Mouse (Mus musculus) v-Abl transformed pro-B cells (cell line): ENCODE measurements around the gene Eef1e1.
"Not testable (repeated sequence)": the region's sequence is repeated elsewhere in the genome, so short reads cannot be mapped to it uniquely, and the experiment has no call there.

Source experiments
- in situ Hi-C, 2 experiments: fragments of 400-800 bp; cut with MboI; formaldehyde crosslinking; loops; one replicate each; pipeline ENCODE4 v1.15.1; 2025; ENCODE audit not compliant: unreplicated experiment in 2 of 2

Eef1e1 gene

GRCm38 (mm10) chr13:38626229-38626525, 32.7 kb downstream of the Eef1e1 start:
- in situ Hi-C loops, result no loop called here

- in situ Hi-C loops, result no loop called here
Measured at GRCm38 (mm10) chr13:38625492-38626228, 33.2 kb downstream of the Eef1e1 start.

GRCm38 (mm10) chr13:38624292-38624902, 34.5 kb downstream of the Eef1e1 start:
- in situ Hi-C loops, result no loop called here

GRCm38 (mm10) chr13:38623296-38623695, 35.6 kb downstream of the Eef1e1 start:
- in situ Hi-C loops, result no loop called here

- in situ Hi-C loops, result not testable (repeated sequence)
Measured at GRCm38 (mm10) chr13:38618001-38618630, 40.7 kb downstream of the Eef1e1 start.

- in situ Hi-C loops, result no loop called here
Measured at GRCm38 (mm10) chr13:38616887-38617286, 42.0 kb downstream of the Eef1e1 start.

- in situ Hi-C loops, result no loop called here
Measured at GRCm38 (mm10) chr13:38615656-38616055, 43.2 kb downstream of the Eef1e1 start.

GRCm38 (mm10) chr13:38614298-38614697, 44.6 kb downstream of the Eef1e1 start:
- in situ Hi-C loops, result no loop called here

GRCm38 (mm10) chr13:38613583-38613982, 45.3 kb downstream of the Eef1e1 start:
- in situ Hi-C loops, result no loop called here

- in situ Hi-C loops, result no loop called here
Measured at GRCm38 (mm10) chr13:38612608-38613007, 46.2 kb downstream of the Eef1e1 start.

GRCm38 (mm10) chr13:38612179-38612578, 46.7 kb downstream of the Eef1e1 start:
- in situ Hi-C loops, result no loop called here

- in situ Hi-C loops, result no loop called here
Measured at GRCm38 (mm10) chr13:38610336-38610735, 48.5 kb downstream of the Eef1e1 start.

GRCm38 (mm10) chr13:38607130-38607529, 51.7 kb downstream of the Eef1e1 start:
- in situ Hi-C loops, result no loop called here

GRCm38 (mm10) chr13:38605353-38605752, 53.5 kb downstream of the Eef1e1 start:
- in situ Hi-C loops, result no loop called here

GRCm38 (mm10) chr13:38602966-38603365, 55.9 kb downstream of the Eef1e1 start:
- in situ Hi-C loops, result no loop called here

GRCm38 (mm10) chr13:38602243-38602832, 56.5 kb downstream of the Eef1e1 start:
- in situ Hi-C loops, result no loop called here

- in situ Hi-C loops, result no loop called here
Measured at GRCm38 (mm10) chr13:38600811-38601210, 58.0 kb downstream of the Eef1e1 start.

GRCm38 (mm10) chr13:38597076-38597475, 61.8 kb downstream of the Eef1e1 start:
- in situ Hi-C loops, result loop anchor here (25.0 kb wide), 1 partner anchor 535 kb away; no protein-coding TSS in a partner anchor

GRCm38 (mm10) chr13:38596461-38596860, 62.4 kb downstream of the Eef1e1 start:
- in situ Hi-C loops, result loop anchor here (25.0 kb wide), 1 partner anchor 534 kb away; no protein-coding TSS in a partner anchor
